Mouse (Mus musculus): ENCODE data around the gene Limch1.

DNA sequence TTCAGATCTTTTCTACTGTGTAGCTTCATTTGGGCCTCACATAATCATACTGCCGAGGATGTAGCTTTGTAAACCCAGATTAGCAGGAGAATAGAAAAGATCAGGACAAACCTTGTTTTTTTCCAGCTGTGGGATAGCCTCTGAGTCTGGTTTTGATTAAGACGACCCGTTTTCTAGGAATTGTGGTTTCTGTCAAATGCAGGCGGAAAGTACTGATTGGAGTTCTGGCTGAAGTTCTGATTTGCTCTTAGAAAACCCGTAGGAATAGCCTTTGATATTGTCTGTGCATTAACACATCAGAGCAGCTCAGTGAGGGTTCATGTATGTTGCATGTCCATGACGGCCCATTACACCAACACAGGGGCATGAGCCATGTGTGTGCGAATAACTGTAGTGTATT lies 246.8 kb downstream of the Limch1 start:
- no peak for TF ChIP-seq GATA1 (IDR thresholded peaks at IDR 0.05; ENCODE audit: borderline replicate concordance, low read length)
- no peak for TF ChIP-seq FLI1 (IDR thresholded peaks at IDR 0.05; ENCODE audit: low read length)
